ENCODE assay signal across 28 mouse cellular contexts in genomic region chr7:137649650-137650049, GRCm38 (mm10).
"Had no signal": no experiment of that assay in that cellular context is flagged by ENCODE, and none has a peak within 500 bp of the region (broad histone marks: within the 10 kb centered on the region; RNA-seq: fewer than 3 reads in every experiment).

No protein-coding gene starts in this region.

- H3K27ac ChIP-seq: gastrocnemius, adult 2 months; heart, adult 2 months; heart, embryonic 13.5 days; heart, embryonic 15.5 days; hindbrain, embryonic 10.5 days; hindbrain, embryonic 12.5 days; hindbrain, embryonic 14.5 days; intestine, embryonic 15.5 days; layer of hippocampus, adult 2 months; left cerebral cortex, adult 2 months; limb, embryonic 13.5 days; limb, embryonic 15.5 days; liver, embryonic 12.5 days; liver, embryonic 14.5 days had no signal

- H3K4me3 ChIP-seq: gastrocnemius, adult 2 months; heart, adult 2 months; heart, embryonic 13.5 days; heart, embryonic 15.5 days; hindbrain, embryonic 10.5 days; hindbrain, embryonic 12.5 days; intestine, embryonic 15.5 days; layer of hippocampus, adult 2 months; left cerebral cortex, adult 2 months; limb, embryonic 13.5 days; limb, embryonic 15.5 days; liver, embryonic 12.5 days had no signal

- H3K4me2 ChIP-seq: heart, embryonic 11.5 days; heart, embryonic 13.5 days; heart, embryonic 15.5 days; hindbrain, embryonic 12.5 days; hindbrain, embryonic 14.5 days; intestine, embryonic 15.5 days; limb, embryonic 13.5 days; limb, embryonic 15.5 days; liver, embryonic 12.5 days had no signal

- H3K9me3 ChIP-seq: heart, embryonic 13.5 days; heart, embryonic 15.5 days; hindbrain, embryonic 10.5 days; hindbrain, embryonic 12.5 days; intestine, embryonic 15.5 days; limb, embryonic 13.5 days; limb, embryonic 15.5 days; liver, embryonic 12.5 days had no signal

- DNase-seq: gastrocnemius, adult 2 months; gastrocnemius, postnatal 10 days; gastrocnemius, postnatal 25 days; heart, adult 2 months; heart, postnatal 14 days; heart, postnatal 4 days; kidney, adult 18-20 months; kidney, adult 8-10 months; kidney, postnatal 10 days; kidney, postnatal 25 days; kidney, postnatal 4 days; left cerebral cortex, postnatal 4 days had no signal

- H3K27me3 ChIP-seq: heart, embryonic 13.5 days; heart, embryonic 15.5 days; hindbrain, embryonic 12.5 days; intestine, embryonic 15.5 days; limb, embryonic 13.5 days; limb, embryonic 15.5 days; liver, embryonic 12.5 days had no signal

- ATAC-seq: hindbrain, embryonic 16.5 days; inflammation-experienced regulatory T-cells, adult 6 months; intestine, embryonic 15.5 days; intestine, postnatal 0 days; liver, embryonic 12.5 days had no signal

- H3K9ac ChIP-seq: heart, embryonic 13.5 days; heart, embryonic 15.5 days; hindbrain, embryonic 12.5 days; hindbrain, embryonic 14.5 days; intestine, embryonic 15.5 days; limb, embryonic 13.5 days; limb, embryonic 15.5 days; liver, embryonic 12.5 days; liver, embryonic 14.5 days had no signal

- H3K36me3 ChIP-seq: heart, embryonic 13.5 days; heart, embryonic 15.5 days; hindbrain, embryonic 10.5 days; hindbrain, embryonic 12.5 days; intestine, embryonic 15.5 days; limb, embryonic 13.5 days; limb, embryonic 15.5 days; liver, embryonic 12.5 days had no signal

- H3K4me1 ChIP-seq: heart, embryonic 13.5 days; heart, embryonic 15.5 days; intestine, embryonic 15.5 days; limb, embryonic 13.5 days; limb, embryonic 15.5 days; liver, embryonic 12.5 days had no signal
